Mouse (Mus musculus): ENCODE data around the gene Dmac2.
"Not testable (repeated sequence)": the region's sequence is repeated elsewhere in the genome, so short reads cannot be mapped to it uniquely, and the experiment has no call there.

Gene Dmac2

DNA sequence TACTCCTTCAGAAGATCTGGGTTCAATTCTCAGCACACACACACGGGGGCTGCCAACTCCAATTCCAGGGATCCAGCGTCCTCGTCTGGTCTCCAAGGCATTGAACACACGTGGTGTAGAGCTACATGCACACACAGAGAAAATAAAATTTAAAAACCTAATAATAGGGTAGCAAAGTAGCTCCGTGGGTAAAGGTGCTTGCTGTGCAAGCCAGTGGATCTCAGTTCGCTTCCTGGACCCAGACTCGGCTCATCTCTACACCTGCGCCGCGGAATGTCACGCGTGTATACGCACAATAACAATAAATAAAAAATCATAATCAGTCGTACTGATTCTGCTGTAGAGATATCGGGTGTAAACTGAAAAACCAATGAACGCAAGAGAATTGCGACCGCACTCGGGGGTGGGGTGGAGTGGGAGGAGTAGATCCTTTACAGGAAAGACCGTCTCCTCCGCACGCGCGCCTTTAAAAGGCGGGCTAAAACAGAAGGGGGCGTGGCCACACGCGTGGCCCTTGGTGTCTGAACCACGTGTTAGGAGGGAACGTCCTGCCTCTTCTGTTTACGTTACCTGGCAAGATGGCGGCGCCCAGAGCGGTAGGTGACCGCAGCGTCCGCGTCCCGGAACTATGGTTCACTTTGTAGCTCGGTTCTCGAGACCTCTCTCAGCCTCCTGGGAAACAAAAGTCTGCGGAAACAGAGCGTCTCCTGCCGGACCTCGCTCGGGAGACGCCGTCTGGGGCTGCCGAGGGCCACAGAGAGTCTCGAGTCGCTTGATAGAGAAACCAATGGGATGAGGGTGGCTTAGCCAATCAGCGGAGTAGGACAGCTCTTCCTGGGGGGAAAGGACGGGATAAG, at the start of gene Dmac2:
TSS of gene Dmac2 (plus strand) at position 550 of the 857 bp plus-strand sequence.
- peak; percentile 71 for DNase-seq (ENCODE audit: low spot score)

DNA sequence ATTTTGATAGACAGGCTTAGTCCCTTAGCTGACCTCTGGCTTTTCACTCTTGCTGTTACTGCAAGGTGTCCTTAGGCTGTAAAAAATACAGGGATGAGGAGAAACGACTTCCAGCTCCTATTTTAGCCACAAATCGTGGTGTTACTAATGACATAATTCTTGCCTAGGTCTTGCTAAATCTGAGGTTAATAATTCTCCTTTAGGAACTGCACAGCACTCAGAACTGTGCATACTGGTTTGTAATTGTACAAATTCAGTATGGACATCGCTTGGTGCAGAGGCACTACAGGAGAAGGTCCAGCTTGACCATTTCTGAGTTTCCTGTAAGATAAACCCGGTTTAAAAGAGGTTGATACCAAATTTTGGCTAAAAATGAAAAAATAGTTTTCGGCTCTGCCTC, 45.4 kb upstream of the Dmac2 start:
- not testable (repeated sequence) for DNase-seq (ENCODE audit: low spot score)

GRCm38 (mm10) chr7:25575105-25575504, 44.1 kb upstream of the Dmac2 start:
- no peak for DNase-seq (ENCODE audit: low spot score)

- no peak for DNase-seq (ENCODE audit: low spot score)
Observed at GRCm38 (mm10) chr7:25575870-25576269, 43.3 kb upstream of the Dmac2 start.

DNA sequence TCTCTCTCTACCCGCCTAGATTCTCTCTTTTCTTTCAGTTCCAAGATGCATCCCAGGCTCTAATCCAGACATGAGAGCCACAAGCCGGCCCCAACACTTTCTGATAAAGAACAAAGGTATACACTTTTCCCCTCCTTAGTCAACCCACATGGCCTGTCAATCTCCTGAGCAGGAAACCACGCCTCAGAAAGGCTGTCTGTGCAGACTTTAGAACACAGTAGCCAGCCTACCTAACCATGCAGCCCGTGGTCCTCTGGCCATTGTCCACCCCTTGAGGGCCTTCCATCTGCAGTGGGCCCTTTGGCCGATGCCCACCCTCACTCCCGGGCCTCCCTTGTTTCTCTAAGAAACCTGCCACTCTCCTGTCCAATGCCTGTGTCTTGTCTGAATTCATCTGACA, 42.9 kb upstream of the Dmac2 start:
- DNase-seq (ENCODE audit: low spot score) = not testable (repeated sequence)

DNA sequence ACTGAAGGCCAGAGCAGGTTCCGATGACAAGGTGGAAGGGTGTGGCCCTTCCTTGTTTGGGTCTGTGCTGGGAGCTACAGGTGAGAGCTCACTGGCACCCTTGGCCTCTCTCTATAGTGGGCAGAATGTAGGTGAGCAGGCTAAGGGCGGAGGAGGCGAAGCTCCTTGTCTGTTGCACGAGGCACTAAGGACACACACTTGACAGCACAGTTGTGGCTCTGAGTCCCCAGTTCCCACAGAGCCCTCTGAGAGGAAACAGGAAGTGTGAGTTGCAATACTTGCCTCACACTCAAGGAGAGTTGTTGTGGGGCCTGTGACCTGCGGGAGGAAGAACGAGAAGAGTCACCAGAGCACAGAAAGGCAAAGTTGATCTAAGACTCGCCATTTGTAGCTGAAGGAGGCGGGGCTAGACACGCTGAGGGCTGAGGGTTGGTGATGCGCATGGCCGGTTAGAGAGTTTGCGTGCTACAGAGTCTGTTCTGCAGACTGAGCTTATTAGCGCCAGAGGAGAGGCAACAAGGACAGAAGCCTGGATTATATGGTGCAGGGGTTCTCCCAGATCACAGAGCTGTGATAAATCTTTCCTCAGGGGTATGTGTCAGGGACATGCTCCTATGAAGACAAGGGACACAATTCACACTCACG, 42.3 kb upstream of the Dmac2 start:
- DNase-seq (ENCODE audit: low spot score) = not testable (repeated sequence)

DNA sequence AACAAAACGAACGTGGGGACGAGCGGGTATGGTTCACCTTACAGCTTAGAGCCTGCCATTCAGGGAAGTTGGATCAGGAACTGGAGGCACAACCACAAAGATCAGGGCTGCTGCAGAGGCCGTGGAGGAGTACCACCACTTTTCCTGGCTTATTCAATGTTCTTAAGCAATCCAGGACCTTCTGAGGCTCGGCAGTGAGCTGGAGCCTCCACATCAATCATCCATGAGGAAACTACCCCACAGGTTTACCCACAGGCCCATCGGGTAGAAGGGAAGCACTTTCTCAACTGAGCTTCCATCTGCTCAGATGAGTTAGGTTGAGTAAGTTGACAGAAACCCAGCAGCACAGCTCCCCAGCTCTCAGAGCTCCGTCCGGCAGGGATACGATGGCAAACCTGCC, 39.8 kb upstream of the Dmac2 start:
- DNase-seq (ENCODE audit: low spot score) = no peak

- no peak for DNase-seq (ENCODE audit: low spot score)
Observed at GRCm38 (mm10) chr7:25582301-25582810, 36.9 kb upstream of the Dmac2 start.

- no peak for DNase-seq (ENCODE audit: low spot score)
Observed at GRCm38 (mm10) chr7:25584651-25585050, 34.6 kb upstream of the Dmac2 start.

DNA sequence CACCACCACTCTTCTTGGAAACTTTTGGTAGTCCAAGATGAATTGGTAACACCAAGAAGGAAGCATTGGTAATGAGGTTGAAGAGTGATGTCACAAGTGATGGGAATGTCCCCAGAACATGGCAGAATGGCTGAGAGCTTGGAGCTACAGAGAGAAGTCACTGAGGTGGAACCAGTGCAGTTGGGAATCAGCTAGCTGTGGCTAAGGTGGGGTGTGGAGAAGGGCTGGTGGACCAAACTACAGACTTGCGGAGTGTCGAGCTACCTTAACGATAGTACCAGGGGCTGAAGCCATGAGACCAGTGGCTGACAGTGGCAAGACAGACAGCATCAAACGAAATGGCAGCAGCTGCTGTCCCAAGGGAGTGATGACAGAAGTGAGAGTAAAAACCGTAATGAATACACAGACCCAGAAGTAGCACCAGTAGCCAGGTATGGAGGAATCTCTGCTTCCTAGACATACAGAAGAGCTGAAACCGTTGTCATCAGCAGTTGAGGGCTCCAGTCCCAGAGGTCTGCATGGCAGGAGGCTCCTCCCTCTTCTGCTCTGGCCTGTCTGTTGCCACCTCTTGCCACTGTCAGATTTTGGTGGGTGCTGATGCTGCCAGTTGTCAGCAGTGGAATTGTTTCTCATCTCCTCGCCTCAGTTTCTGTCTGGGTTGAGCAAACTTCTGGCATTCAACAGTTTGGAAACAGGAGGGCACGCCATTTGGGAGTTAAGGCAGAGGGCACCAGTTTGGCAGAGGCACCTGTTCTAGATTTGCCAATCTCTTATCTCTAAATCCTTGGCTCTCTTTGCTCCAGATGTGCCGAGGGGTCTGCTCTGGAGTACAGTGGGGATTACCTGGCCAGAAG, 33.6 kb upstream of the Dmac2 start:
- no peak for DNase-seq (ENCODE audit: low spot score)

DNA sequence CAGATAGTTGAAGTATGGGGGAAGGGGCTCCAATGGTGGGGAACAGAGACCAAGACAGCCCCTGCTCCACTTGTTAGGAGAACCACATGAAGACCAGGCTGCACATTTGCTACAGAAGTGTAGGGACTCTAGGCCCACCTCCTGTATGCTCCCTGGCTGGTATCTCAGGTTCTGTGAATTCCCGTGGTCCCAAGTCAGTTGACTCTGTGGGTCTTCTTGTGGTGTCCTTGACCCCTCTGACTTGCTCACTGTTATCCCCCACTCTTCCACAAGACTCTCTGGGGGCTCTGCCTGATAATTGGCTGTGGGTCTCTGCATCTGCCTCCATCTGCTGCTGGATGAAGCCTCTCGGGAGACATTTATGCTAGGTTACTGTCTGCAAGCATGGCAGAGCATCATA, 28.0 kb upstream of the Dmac2 start:
- DNase-seq (ENCODE audit: low spot score) = no peak

GRCm38 (mm10) chr7:25593859-25594258, 25.4 kb upstream of the Dmac2 start:
- no peak for DNase-seq (ENCODE audit: low spot score)

GRCm38 (mm10) chr7:25599663-25600062, 19.6 kb upstream of the Dmac2 start:
- no peak for DNase-seq (ENCODE audit: low spot score)

- DNase-seq (ENCODE audit: low spot score) = no peak
Observed at GRCm38 (mm10) chr7:25600666-25601065, 18.5 kb upstream of the Dmac2 start.

GRCm38 (mm10) chr7:25601346-25601745, 17.9 kb upstream of the Dmac2 start:
- no peak for DNase-seq (ENCODE audit: low spot score)

GRCm38 (mm10) chr7:25606625-25607063, 12.6 kb upstream of the Dmac2 start:
- no peak for DNase-seq (ENCODE audit: low spot score)

GRCm38 (mm10) chr7:25607196-25607595, 12.0 kb upstream of the Dmac2 start:
- no peak for DNase-seq (ENCODE audit: low spot score)

DNA sequence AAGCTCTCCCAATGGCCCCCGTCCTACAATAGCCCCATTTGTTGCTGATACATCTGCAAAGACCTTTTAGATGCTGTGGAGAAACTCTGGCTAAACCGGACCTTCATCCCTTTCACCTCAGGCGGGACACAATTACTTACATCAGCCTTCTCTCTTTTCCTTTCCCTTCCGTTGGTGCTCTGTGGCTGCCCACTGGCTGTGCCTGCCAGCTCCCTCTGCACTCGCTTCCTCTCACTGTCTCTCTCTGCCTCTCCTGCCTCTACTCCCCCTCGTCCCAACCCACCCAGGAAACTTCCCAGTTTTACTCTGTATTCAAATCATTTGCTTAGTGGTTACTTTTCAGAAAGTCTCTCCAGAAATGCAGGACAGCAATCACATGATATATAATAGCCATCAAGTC, 9.2 kb upstream of the Dmac2 start:
- no peak for DNase-seq (ENCODE audit: low spot score)

DNA sequence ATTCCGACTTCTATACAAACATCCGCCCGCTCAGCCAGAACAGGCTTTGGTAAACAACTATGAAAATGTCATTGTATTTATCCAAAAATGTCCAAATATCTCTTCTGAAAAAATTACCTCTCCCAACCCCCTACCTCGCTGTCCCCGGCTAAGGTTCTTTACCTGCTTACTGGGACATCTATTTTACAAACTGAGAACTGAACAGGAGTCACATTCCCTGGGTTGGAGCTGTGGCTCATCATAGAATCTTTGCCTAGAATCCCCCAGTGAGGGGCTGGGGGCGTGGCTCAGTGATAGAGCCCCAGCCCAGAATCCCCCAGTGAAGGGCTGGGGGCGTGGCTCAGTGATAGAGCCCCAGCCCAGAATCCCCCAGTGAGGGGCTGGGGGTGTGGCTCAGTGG, 7.7 kb upstream of the Dmac2 start:
- DNase-seq (ENCODE audit: low spot score) = no peak

- DNase-seq (ENCODE audit: low spot score) = no peak
Observed at GRCm38 (mm10) chr7:25614086-25614485, 5.1 kb upstream of the Dmac2 start.

GRCm38 (mm10) chr7:25614831-25615705, 4.1 kb upstream of the Dmac2 start:
- no peak for DNase-seq (ENCODE audit: low spot score)

Data from urinary bladder, postnatal 10 days (tissue).